Mouse (Mus musculus): ENCODE results near the gene Irf2bp2.
A peak's percentile ranks its signal among the peaks of the same experiment; 100 is the strongest.

The Irf2bp2 gene

DNA sequence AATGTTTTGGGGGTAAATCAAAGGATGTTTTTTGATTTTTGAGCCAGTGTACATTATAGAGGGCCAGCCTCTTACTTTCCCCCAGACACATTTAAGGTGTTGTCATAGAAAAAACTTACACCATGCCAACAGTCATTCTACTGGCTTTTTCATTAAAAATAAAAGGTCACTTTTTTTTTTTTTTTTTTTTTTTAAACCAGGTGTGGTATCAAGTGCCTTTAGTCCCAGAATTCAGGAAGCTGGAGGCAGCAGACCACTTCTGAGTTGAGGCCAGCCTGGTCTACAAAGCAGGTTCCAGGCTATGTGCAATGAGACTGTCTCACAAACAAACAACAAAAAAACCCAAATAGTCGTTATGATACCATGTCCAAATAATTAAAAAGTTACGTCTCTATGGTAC is 7.7 kb downstream of the Irf2bp2 start:
- no peak for DNase-seq

GRCm38 (mm10) chr8:126585561-126586031 is 8.2 kb downstream of the Irf2bp2 start:
- peak in 1 of 2 experiments; percentile 35 for DNase-seq

GRCm38 (mm10) chr8:126584844-126585231 is 8.9 kb downstream of the Irf2bp2 start:
- no peak for DNase-seq

- DNase-seq: peak; percentile 85 to 92
These were observed 9.6 kb downstream of the Irf2bp2 start for GRCm38 (mm10) chr8:126583971-126584843.

- peak; percentile 61 to 74 for DNase-seq
These were observed 10.3 kb downstream of the Irf2bp2 start for GRCm38 (mm10) chr8:126583534-126583933.

DNA sequence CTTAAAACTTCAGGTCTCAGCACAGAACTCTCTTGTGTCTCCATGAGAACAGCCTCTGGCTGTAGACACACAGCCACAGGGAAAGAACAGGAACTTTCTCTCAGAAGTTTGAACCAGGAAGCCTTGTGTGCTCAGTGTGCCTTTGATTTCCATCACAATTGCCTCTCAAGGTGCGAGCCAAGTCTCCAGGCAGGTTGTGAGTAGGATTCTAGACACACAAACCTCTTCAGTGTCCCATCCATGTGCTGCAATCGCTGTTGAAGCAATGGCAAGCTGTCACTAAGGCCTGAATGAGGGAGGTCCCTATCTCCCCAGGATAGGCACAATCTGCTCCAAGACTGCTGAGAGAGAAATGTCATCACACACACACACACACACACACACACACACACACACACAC is 10.8 kb downstream of the Irf2bp2 start:
- DNase-seq: no peak

DNA sequence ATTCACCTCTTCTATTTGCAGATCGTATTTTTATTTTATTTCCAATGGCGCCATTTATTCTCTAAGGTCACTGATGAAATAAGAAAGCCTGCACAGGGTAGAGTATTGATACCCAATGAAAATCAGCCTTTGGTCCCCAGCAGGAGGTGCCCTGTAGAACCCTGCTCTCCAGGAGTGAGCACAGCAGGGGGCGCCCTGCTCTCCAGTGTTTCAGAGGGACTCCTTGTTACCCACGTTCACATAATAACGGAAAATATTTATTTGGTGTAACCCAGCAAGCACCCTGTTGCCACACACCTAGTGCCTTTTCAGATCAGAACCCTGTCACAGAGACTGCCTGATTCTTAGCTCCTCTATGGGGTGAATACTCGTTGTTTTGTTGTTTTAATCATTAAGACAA is 11.3 kb downstream of the Irf2bp2 start:
- DNase-seq: peak; percentile 82 to 84

- DNase-seq: no peak
These were observed 12.1 kb downstream of the Irf2bp2 start for GRCm38 (mm10) chr8:126581662-126582061.

GRCm38 (mm10) chr8:126580826-126581225 is 13.0 kb downstream of the Irf2bp2 start:
- DNase-seq: no peak

GRCm38 (mm10) chr8:126580086-126580485 is 13.7 kb downstream of the Irf2bp2 start:
- no peak for DNase-seq

GRCm38 (mm10) chr8:126578641-126579040 is 15.1 kb downstream of the Irf2bp2 start:
- no peak for DNase-seq

DNA sequence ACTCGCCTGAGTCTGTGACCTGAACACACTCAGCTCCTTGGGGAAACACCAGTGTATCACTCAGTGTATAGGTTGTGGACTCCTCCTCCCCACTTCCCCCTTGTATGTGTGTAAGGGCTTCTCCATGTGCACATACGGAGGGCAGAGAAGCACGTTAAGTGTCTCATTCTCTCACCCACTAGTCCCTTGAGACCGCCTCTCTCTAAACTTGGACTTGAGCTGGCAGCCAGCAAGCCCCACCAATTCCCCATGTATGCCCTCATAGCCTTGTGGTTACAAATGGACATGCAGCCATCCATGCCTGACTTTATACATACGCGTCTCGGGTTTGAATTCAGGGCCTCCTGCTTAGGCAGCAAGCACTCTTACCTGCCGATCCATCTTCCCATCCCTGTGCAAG is 16.9 kb downstream of the Irf2bp2 start:
- DNase-seq: no peak

GRCm38 (mm10) chr8:126576086-126576485 is 17.7 kb downstream of the Irf2bp2 start:
- DNase-seq: no peak

DNA sequence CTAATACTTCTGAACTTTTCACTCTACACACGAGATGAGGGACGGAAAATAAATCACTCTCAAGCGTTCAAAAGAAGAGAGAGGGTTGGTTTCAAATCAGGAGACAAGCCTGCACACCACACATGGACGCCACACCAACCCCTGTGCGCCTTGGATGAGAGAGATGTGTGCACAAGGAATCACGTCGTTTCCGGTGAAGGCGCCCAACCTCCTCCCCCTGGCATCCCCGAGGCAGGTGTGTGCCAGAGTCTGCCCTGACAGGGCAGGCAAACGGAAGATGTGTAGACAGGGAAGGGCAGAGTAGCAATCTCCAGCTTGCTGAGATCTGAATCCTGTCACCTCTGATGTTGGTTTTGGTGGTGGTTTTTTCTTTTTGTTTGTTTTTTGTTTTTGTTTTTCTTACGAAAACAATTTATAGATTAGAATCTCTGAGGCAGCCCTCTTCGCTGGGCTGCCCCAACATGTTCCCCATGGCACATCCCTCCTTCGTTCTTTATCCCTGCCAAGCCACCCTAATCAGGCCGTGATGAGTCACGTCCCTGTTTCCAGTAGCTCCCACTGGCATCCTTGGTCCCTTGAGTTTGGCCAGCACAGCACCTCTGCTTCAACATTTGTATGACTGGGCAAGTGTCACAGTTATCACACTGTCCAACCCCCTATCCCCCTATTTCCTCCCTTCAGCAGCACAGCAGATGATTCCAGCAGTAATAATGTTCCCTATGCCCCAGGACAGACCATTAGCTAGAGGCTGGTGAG is 18.7 kb downstream of the Irf2bp2 start:
- DNase-seq: no peak

DNA sequence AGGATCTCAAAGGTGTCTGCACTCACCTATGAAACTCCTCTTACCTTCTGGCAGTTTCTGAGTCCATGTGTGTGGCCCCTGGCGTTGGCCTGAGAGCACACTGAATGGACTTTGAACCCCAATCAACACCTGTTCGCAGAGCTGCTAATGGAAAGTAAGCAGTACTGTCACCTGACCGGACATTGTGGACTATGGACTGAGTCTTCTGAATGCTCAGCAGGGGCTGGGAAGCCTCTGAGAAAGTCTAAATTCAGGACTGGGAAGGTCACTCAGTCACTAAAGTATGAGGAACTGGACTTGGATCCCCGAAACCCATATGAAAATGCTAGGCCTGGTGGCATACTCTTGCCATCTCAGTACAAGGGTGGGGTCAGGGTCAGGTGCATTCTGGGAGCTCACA is 19.9 kb downstream of the Irf2bp2 start:
- peak; percentile 34 to 62 for DNase-seq

DNA sequence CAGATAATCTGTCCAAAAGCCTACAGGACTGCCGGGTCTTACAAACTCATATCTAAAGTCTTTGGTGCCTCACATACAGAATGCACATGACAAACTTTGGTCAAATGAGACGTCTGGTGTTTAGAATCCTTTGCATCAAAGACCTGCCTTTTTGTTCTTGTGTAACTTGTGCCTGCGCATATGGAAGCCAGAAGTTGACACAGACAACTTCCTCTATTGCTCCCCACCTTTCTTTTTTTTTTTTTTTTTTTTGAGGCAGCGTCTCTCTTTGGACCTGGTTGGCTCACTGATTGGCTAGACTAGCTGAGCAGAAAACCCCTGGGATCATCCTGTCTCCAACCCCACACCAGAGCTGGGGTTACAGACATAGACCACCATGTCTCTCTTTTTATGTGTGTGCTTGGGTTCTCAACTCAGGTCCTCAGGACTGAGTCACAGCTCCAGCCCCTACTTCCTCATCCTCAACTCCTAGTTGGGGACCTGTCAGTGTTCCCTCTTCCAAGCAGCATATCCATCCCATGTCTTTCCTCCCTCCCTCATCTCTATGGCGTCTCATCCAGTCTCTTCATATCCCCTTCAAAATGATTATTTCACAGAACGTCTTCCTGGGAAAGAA is 20.6 kb downstream of the Irf2bp2 start:
- DNase-seq: no peak

GRCm38 (mm10) chr8:126571065-126571660 is 22.6 kb downstream of the Irf2bp2 start:
- peak in 1 of 2 experiments; percentile 14 for DNase-seq

DNA sequence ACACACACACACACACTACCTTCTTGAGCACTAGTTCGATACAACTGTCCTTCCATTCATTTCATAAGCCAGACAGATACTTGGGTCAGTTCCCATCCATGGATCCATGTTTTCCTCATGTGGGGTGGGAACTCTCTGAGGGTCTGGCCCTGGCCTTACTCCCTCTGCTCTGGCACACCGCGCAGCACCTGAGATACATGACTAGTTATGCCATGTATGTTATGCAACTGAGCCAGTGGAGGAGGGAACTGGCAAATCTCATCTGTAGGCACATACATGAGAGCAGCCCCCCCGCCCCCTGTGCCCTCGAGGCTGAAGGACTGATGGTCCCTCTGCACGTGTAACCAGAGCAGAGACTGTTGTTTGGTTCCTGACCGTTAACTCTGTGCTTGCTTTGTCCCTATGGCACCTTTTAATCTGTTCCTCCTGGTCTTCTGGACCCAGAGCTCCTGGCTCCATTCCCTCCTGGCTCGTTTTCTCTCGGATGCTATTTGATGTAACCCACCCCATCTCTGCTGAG is 23.2 kb downstream of the Irf2bp2 start:
- no peak for DNase-seq

GRCm38 (mm10) chr8:126570046-126570445 is 23.7 kb downstream of the Irf2bp2 start:
- DNase-seq: no peak

GRCm38 (mm10) chr8:126569638-126570037 is 24.1 kb downstream of the Irf2bp2 start:
- no peak for DNase-seq

DNA sequence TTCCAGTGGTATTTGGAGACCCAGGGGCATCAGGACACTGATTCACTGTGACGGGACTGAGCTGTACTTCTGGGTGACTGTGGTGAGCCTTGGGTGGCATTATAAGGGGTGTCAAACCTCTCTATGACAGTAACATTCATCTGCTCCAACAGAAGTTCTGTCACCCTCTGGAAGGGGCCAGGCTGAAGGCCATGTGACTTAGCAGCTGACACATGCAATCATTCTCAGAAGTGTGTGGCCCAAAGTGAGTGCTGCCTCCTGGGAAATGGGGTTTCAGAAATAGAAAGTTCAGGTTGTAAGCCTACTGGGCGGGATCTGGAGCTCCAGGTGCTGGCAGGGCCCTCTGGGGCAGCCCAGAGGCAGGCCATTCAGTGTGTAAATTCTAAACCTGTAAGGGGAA is 26.1 kb downstream of the Irf2bp2 start:
- DNase-seq: no peak

GRCm38 (mm10) chr8:126566446-126567062 is 27.2 kb downstream of the Irf2bp2 start:
- peak; percentile 62 to 81 for DNase-seq
